Mouse (Mus musculus) stomach, embryonic 14.5 days (tissue): Measurements from ENCODE around the gene Zfp768. TPM values are rescaled to one million over a fixed set of nuclear protein-coding genes. Genes with fewer than 3 reads are reported as not detected.
A peak's percentile ranks its signal among the peaks of the same experiment; 100 is the strongest.
"Not testable (repeated sequence)": the region's sequence is repeated elsewhere in the genome, so short reads cannot be mapped to it uniquely, and the experiment has no call there.

ENCODE experiments used
- ATAC-seq: fragments of 200-750 bp; cut with Nextera tagmentation; 2 replicates; pipeline ENCODE4 v1.8.0; 2017; ENCODE audit warnings: low read depth, moderate TSS enrichment; ENCODE audit not compliant: insufficient number of reproducible peaks, insufficient read depth, low FRiP score
- H3K27ac ChIP-seq: fragments of 300-500 bp; sonication (generic); 2 replicates; pipeline ENCODE4 v1.5.1; 2014; ENCODE audit warnings: mild to moderate bottlenecking, low read length, moderate library complexity, mixed read lengths
- H3K27me3 ChIP-seq: fragments of 300-500 bp; sonication (generic); 2 replicates; pipeline ENCODE4 v1.6.1; 2014; ENCODE audit warnings: low read length, control low read depth, mixed read lengths; ENCODE audit not compliant: control insufficient read depth, insufficient read depth
- H3K36me3 ChIP-seq: fragments of 300-500 bp; sonication (generic); 2 replicates; pipeline ENCODE4 v1.6.1; 2014; ENCODE audit warnings: mild to moderate bottlenecking, control low read depth, low read length, moderate library complexity, mixed read lengths; ENCODE audit not compliant: control insufficient read depth, insufficient read depth
- H3K4me1 ChIP-seq: fragments of 300-500 bp; sonication (generic); 2 replicates; pipeline ENCODE4 v1.6.1; 2014; ENCODE audit warnings: low read length, control low read depth, mixed read lengths; ENCODE audit not compliant: control insufficient read depth, insufficient read depth
- H3K4me2 ChIP-seq: fragments of 300-500 bp; sonication (generic); replicated peaks from 2 replicates; pipeline ENCODE4 v1.6.1; 2014; ENCODE audit warnings: low read depth, low read length, control low read depth
- H3K4me3 ChIP-seq: fragments of 300-500 bp; sonication (generic); 2 replicates; pipeline ENCODE4 v1.5.1; 2014; ENCODE audit warnings: low read depth, low read length, control low read depth
- H3K9ac ChIP-seq: fragments of 300-500 bp; sonication (generic); replicated peaks from 2 replicates; pipeline ENCODE4 v1.6.1; 2014; ENCODE audit warnings: low read depth, mild to moderate bottlenecking, control low read depth, low read length, moderate library complexity, mixed read lengths
- H3K9me3 ChIP-seq: fragments of 300-500 bp; sonication (generic); 2 replicates; pipeline ENCODE4 v1.6.1; 2016; ENCODE audit warnings: low read depth, low read length, control low read depth; ENCODE audit not compliant: control insufficient read depth
- WGBS: fragments of 180-500 bp; shearing (Covaris S2); extraction: QIAGEN DNeasy Blood & Tissue Kit; methylation state at CpG from one replicate; pipeline ENCODE4 v1.1.7; 2014; 5-methylcytosine and 5-hydroxymethylcytosine counted together
- polyA plus RNA-seq: library from polyadenylated mRNA; unstranded; fragments of >200 nt; fragmentation: Nextera tagmentation; extraction: Ambion mirVana; gene quantifications from 2 replicates; pipeline ENCODE4 v1.2.1, GENCODE M21; 2014

Gene Zfp768
- polyA plus RNA-seq, 1 experiment from 2014 or later = 4.7 TPM

DNA sequence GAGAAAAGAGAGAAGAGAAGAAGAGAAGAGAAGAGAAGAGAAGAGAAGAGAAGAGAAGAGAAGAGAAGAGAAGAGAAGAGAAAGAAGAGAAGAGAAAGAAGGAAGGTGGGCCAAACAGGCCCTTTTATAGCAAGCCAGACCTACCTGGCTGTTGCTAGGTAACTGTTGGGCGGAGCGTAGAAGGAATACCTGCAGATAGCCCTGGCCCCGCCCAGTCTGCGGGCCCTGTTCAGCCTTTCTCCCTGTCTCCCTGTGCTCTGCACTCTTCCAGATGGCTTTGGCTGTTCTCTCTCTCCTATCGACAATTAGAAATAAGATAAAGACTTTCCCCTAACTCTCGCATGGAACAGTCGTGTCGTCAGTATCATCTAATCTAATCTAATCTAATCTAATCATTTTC, 1.3 kb upstream of the Zfp768 start:
- Histone ChIP-seq H3K27ac (peak overlapping the region; percentile 94), H3K4me1 (peaks cover 12% of the 10 kb centered on the region), H3K36me3 (peaks cover 13% of the 10 kb centered on the region; the same call in 1 of the 2 replicates), H3K4me3 (peak overlapping the region; percentile 78), H3K27me3 (no peaks in the 10 kb centered on the region), H3K4me2 (peak overlapping the region; percentile 64), H3K9me3 (no peaks in the 10 kb centered on the region), H3K9ac (peak overlapping the region; percentile 90; the same call in 1 of the 2 replicates)
- 11% methylated on average over 8 of the region's 8 CpGs for WGBS
- ATAC-seq = 0 out of 2 replicates have a peak, but pooled peaks have one; percentile 35

DNA sequence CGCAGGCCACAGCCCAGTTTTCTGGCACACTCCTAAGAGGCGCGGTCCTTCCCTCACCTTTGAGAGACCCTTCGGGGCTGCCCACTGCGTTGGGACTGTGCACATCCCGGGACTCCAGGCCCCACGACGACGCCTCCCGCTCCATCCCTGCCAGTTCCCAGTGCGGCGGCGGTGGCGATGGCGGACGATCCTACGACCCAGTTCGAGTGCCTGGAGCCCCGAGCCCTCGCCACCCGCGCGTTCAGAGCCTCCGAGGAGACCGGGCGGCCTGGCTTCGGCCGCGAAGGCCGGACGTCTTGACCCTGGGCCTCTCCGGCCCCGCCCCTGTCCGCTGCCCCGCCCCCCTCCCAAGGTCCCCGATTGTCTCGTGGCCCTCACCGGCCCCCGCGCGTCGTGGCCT, 297 bp downstream of the Zfp768 start:
- Histone ChIP-seq H3K9me3 (no peaks in the 10 kb centered on the region), H3K4me3 (peak overlapping the region; percentile 78), H3K27ac (peak overlapping the region; percentile 94), H3K27me3 (no peaks in the 10 kb centered on the region), H3K9ac (peak overlapping the region; percentile 90), H3K36me3 (peaks cover 13% of the 10 kb centered on the region; the same call in 1 of the 2 replicates), H3K4me1 (peaks cover 12% of the 10 kb centered on the region), H3K4me2 (peak overlapping the region; percentile 64)
- ATAC-seq = peak; percentile 39
- WGBS = 1% methylated on average over 42 of the region's 42 CpGs

DNA sequence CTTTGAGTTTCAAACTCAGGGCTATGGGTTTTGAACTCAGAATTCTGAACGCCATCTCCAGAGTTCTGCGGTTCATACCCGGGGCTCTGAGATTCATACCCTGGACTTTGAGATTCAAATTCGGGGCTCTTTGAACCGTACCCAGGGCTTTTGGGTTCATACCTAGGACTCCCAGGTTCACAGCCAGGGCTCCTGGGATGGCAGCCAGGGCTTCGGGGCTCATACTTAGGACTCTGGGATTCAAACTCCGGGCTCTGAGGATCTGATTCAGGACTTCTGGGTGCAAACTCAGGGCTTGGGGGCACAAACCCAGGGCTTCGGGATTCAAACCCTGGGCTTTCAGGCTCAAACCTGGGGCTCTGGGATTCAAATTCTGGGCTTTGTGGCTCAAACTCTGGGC, 1.0 kb downstream of the Zfp768 start:
- Histone ChIP-seq H3K4me2 (peak overlapping the region; percentile 64), H3K9me3 (no peaks in the 10 kb centered on the region), H3K4me1 (peaks cover 12% of the 10 kb centered on the region), H3K27ac (no peak overlapping the region), H3K9ac (peak overlapping the region; percentile 90; the same call in 1 of the 2 replicates), H3K4me3 (peak overlapping the region; percentile 78), H3K36me3 (peaks cover 13% of the 10 kb centered on the region; the same call in 1 of the 2 replicates), H3K27me3 (no peaks in the 10 kb centered on the region)
- ATAC-seq = no peak
- WGBS = 90% methylated on average over 8 of the region's 8 CpGs

DNA sequence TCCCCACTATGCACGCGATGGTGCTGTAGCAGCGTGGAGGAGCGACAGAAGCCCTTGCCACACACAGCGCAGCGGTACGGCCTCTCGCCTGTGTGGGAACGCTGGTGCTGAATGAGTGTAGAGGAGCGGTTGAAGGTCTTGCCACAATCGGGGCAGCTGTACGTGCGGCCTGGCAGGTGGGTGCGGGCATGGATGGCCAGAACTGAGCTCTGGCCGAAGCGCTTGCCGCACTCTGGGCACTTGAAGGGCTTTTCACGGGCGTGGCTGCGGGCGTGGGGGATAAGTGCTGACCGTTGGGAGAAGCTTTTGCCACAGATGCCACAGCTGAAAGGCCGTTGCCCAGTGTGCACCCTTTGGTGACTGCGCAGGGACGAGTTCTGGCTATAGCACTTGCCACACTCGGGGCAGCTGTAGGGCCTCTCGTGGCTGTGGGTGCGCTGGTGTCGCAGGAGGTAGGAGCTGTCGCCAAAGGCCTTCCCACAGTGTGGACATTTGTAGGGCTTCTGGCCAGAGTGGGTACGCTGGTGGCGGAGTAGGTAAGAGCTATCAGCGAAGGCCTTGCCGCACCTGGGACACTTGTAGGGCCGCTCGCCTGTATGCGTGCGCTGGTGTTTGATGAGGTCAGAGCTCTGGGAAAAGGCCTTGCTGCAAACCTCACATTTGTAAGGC, 1.9 kb downstream of the Zfp768 start:
- Histone ChIP-seq H3K4me3 (no peak overlapping the region), H3K36me3 (peaks cover 13% of the 10 kb centered on the region; the same call in 1 of the 2 replicates), H3K4me1 (peaks cover 12% of the 10 kb centered on the region), H3K27ac (no peak overlapping the region), H3K4me2 (no peak overlapping the region), H3K9me3 (no peaks in the 10 kb centered on the region), H3K9ac (no peak overlapping the region), H3K27me3 (no peaks in the 10 kb centered on the region)
- WGBS = 93% methylated on average over 38 of the region's 38 CpGs
- no peak for ATAC-seq

DNA sequence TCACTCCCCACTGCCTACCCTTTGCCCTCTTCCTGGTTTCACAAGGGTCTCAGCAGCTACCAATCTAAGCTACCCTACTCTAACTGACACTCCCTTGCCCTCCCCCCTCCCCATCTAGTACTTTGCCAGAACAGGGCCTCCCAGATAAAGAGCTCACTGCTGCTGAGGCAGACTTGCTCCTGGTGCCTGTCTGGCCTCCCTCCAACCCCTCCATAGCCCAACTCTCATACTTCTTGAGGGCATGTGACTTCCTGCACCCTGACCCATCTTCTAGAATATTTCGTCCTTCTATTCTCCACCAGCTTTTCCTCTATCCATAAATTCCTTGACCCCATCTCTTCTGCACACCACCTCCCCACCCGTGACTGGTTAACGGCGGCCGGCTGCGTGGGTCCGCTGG, 2.5 kb downstream of the Zfp768 start:
- Histone ChIP-seq H3K4me1 (peaks cover 12% of the 10 kb centered on the region), H3K4me3 (no peak overlapping the region), H3K4me2 (no peak overlapping the region), H3K27me3 (no peaks in the 10 kb centered on the region), H3K27ac (no peak overlapping the region), H3K36me3 (peaks cover 13% of the 10 kb centered on the region; the same call in 1 of the 2 replicates), H3K9me3 (no peaks in the 10 kb centered on the region), H3K9ac (no peak overlapping the region)
- 92% methylated on average over 7 of the region's 7 CpGs for WGBS
- ATAC-seq = no peak

DNA sequence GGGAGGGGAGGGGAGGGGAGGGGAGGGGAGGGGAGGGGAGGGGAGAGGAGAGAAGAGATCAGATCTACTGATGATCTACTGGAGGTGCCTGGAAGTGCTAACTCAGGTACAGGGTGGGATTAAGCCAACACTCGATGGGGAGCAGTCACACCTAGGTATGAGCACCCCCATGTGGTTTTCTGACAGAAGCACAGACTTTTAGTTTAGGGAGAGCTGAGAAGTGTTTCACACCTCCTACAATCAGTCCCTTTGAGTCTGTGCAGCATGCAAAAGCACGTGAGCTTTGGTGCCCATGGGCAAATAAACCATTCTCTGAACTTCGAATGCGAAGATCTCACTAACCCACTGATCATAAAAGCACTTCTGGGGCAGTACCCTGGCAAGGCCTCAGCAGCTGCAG, 3.1 kb downstream of the Zfp768 start:
- no peaks in the 10 kb centered on the region for H3K9me3 ChIP-seq
- 47% methylated on average over 4 of the region's 4 CpGs for WGBS
- H3K27me3 ChIP-seq = no peaks in the 10 kb centered on the region
- ATAC-seq = no peak
- H3K36me3 ChIP-seq = peaks cover 13% of the 10 kb centered on the region; the same call in 1 of the 2 replicates
- no peak overlapping the region for H3K4me2 ChIP-seq
- H3K27ac ChIP-seq = no peak overlapping the region
- H3K4me3 ChIP-seq = no peak overlapping the region
- peaks cover 12% of the 10 kb centered on the region for H3K4me1 ChIP-seq
- H3K9ac ChIP-seq = no peak overlapping the region

DNA sequence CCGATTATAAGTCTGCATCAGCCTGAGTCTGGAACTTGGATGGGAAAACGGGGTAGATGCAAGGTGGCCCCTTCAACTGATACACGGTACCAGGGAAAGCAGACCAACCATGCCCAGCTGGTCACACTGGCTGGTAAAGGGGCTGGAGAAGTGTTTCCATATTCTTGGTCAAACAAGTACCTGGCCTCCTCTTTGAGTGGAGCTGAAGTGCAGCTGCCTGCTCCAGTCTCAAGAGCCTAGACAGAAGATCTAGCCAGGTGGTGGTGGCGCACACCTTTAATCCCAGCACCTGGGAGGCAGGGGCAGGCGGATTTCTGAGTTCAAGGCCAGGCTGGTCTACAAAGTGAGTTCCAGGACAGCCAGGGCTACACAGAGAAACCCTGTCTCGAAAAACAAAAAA, 3.5 kb downstream of the Zfp768 start:
- H3K4me1 ChIP-seq, H3K9me3 ChIP-seq, H3K4me3 ChIP-seq, ATAC-seq, H3K27ac ChIP-seq, H3K27me3 ChIP-seq, H3K9ac ChIP-seq, H3K4me2 ChIP-seq: not testable (repeated sequence)
- H3K36me3 ChIP-seq = peaks cover 13% of the 10 kb centered on the region; the same call in 1 of the 2 replicates
- 90% methylated on average over 6 of the region's 6 CpGs for WGBS

DNA sequence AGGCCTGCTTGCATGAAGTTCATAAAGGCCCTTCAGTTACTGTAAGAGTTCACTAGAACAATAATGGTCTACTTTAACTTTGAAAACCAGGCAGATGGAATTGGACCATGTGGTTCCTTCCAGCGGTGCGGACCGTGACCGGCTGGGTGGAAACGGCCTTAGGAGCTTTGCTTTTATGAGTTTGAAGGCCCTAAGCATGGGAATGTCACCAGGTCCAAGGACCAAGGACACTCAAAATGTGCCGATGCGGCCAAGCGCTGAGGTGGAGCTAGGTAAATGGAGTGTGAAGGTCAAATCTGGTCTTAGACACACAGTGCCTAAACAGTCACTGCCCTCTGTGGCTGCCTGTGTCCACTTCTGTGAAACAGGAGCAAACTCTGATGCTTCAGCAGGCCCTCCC, 4.0 kb downstream of the Zfp768 start:
- Histone ChIP-seq H3K4me1 (peaks cover 7% of the 10 kb centered on the region; the same call in 1 of the 2 replicates), H3K4me2 (no peak overlapping the region), H3K27ac (no peak overlapping the region), H3K9ac (no peak overlapping the region), H3K9me3 (no peaks in the 10 kb centered on the region), H3K4me3 (no peak overlapping the region), H3K36me3 (peaks cover 13% of the 10 kb centered on the region; the same call in 1 of the 2 replicates), H3K27me3 (no peaks in the 10 kb centered on the region)
- WGBS = 95% methylated on average over 8 of the region's 8 CpGs
- ATAC-seq = no peak
